Mouse (Mus musculus): ENCODE results near the gene Gm9639. TPM values are rescaled to one million over a fixed set of nuclear protein-coding genes. Genes with fewer than 3 reads are reported as not detected.
"Not testable (repeated sequence)": the region's sequence is repeated elsewhere in the genome, so short reads cannot be mapped to it uniquely, and the experiment has no call there.

Gene Gm9639
- polyA plus RNA-seq, 1 experiment from 2014 or later = not detected

- H3K4me2 ChIP-seq (ENCODE audit: low read depth, low read length); ATAC-seq (replicated peaks; ENCODE audit: insufficient number of reproducible peaks, low FRiP score, low TSS enrichment, low read depth); H3K4me3 ChIP-seq (ENCODE audit: low read depth, low read length); H3K9ac ChIP-seq (replicated peaks; ENCODE audit: low read length); H3K4me1 ChIP-seq (ENCODE audit: control insufficient read depth, insufficient read depth, low read length); H3K36me3 ChIP-seq (replicated peaks; ENCODE audit: control insufficient read depth, insufficient read depth, low read depth, low read length); H3K27me3 ChIP-seq (ENCODE audit: control insufficient read depth, insufficient read depth, low read length); H3K9me3 ChIP-seq (replicated peaks; ENCODE audit: control insufficient read depth, low read length); DNase-seq (ENCODE audit: low spot score); H3K27ac ChIP-seq (replicated peaks; ENCODE audit: low read depth, low read length): not testable (repeated sequence)
- WGBS = 67% methylated on average over 1 of the region's 1 CpGs
These were observed 43.6 kb downstream of the Gm9639 start, which contains the start of gene Gm9736 for GRCm38 (mm10) chr10:77751254-77751653. Gm9736 (minus strand) TSS chr10:77751354.

GRCm38 (mm10) chr10:77750686-77751085, 44.2 kb downstream of the Gm9639 start:
- not testable (repeated sequence) for H3K4me1 ChIP-seq (ENCODE audit: control insufficient read depth, insufficient read depth, low read length); H3K27ac ChIP-seq (replicated peaks; ENCODE audit: low read depth, low read length); DNase-seq (ENCODE audit: low spot score); H3K9ac ChIP-seq (replicated peaks; ENCODE audit: low read length); H3K36me3 ChIP-seq (replicated peaks; ENCODE audit: control insufficient read depth, insufficient read depth, low read depth, low read length); H3K27me3 ChIP-seq (ENCODE audit: control insufficient read depth, insufficient read depth, low read length); H3K9me3 ChIP-seq (replicated peaks; ENCODE audit: control insufficient read depth, low read length); H3K4me3 ChIP-seq (ENCODE audit: low read depth, low read length); ATAC-seq (replicated peaks; ENCODE audit: insufficient number of reproducible peaks, low FRiP score, low TSS enrichment, low read depth); H3K4me2 ChIP-seq (ENCODE audit: low read depth, low read length)
- 82% methylated on average over 1 of the region's 1 CpGs for WGBS

Other genes starting within 250 kb of the Gm9639 start
- 89.2 and 95.6 TPM in 2 replicates for gene Pttg1ip, start 213.4 kb downstream of the Gm9639 start, polyA plus RNA-seq (2014; fragmentation: Nextera tagmentation; extraction: Ambion mirVana)
- 382 and 410 TPM in 2 replicates for gene Sumo3, start 189.0 kb downstream of the Gm9639 start, polyA plus RNA-seq (2014; fragmentation: Nextera tagmentation; extraction: Ambion mirVana)
- 1.6 TPM in 1 of 2 replicates, not detected in the other for gene Gm49325, start 188.9 kb downstream of the Gm9639 start, polyA plus RNA-seq (2014; fragmentation: Nextera tagmentation; extraction: Ambion mirVana)
- gene Ube2g2, start 172.8 kb downstream of the Gm9639 start, polyA plus RNA-seq (2014; fragmentation: Nextera tagmentation; extraction: Ambion mirVana) = 41.2 and 44.1 TPM in 2 replicates
- gene Tspear, start 108.5 kb downstream of the Gm9639 start, polyA plus RNA-seq (2014; fragmentation: Nextera tagmentation; extraction: Ambion mirVana) = 0.39 and 0.64 TPM in 2 replicates
- gene Gm19402, start 104.3 kb downstream of the Gm9639 start, polyA plus RNA-seq (2014; fragmentation: Nextera tagmentation; extraction: Ambion mirVana) = not detected in 2 replicates
- not detected in 2 replicates for gene Gm9508, start 97.8 kb downstream of the Gm9639 start, polyA plus RNA-seq (2014; fragmentation: Nextera tagmentation; extraction: Ambion mirVana)
- gene Gm10272, start 88.5 kb downstream of the Gm9639 start, polyA plus RNA-seq (2014; fragmentation: Nextera tagmentation; extraction: Ambion mirVana) = not detected in 2 replicates
- gene Gm10024, start 83.6 kb downstream of the Gm9639 start, polyA plus RNA-seq (2014; fragmentation: Nextera tagmentation; extraction: Ambion mirVana) = not detected in 2 replicates
- gene Gm10142, start 79.3 kb downstream of the Gm9639 start, polyA plus RNA-seq (2014; fragmentation: Nextera tagmentation; extraction: Ambion mirVana) = not detected in 2 replicates
- not detected in 2 replicates for gene Krtap12-1, start 74.5 kb downstream of the Gm9639 start, polyA plus RNA-seq (2014; fragmentation: Nextera tagmentation; extraction: Ambion mirVana)
- not detected in 2 replicates for gene Gm10100, start 68.6 kb downstream of the Gm9639 start, polyA plus RNA-seq (2014; fragmentation: Nextera tagmentation; extraction: Ambion mirVana)
- gene Gm18596, start 52.4 kb downstream of the Gm9639 start, polyA plus RNA-seq (2014; fragmentation: Nextera tagmentation; extraction: Ambion mirVana) = not detected in 2 replicates
- not detected in 2 replicates for gene Gm9736, start 43.7 kb downstream of the Gm9639 start, polyA plus RNA-seq (2014; fragmentation: Nextera tagmentation; extraction: Ambion mirVana)
- not detected in 2 replicates for gene Gm3233, start 35.4 kb downstream of the Gm9639 start, polyA plus RNA-seq (2014; fragmentation: Nextera tagmentation; extraction: Ambion mirVana)
- gene Gm3238, start 23.8 kb downstream of the Gm9639 start, polyA plus RNA-seq (2014; fragmentation: Nextera tagmentation; extraction: Ambion mirVana) = not detected in 2 replicates
- gene Gm7138, start 18.1 kb downstream of the Gm9639 start, polyA plus RNA-seq (2014; fragmentation: Nextera tagmentation; extraction: Ambion mirVana) = not detected in 2 replicates
- gene Gm3250, start 12.5 kb downstream of the Gm9639 start, polyA plus RNA-seq (2014; fragmentation: Nextera tagmentation; extraction: Ambion mirVana) = not detected in 2 replicates
- gene Gm7137, start 6.9 kb downstream of the Gm9639 start, polyA plus RNA-seq (2014; fragmentation: Nextera tagmentation; extraction: Ambion mirVana) = not detected in 2 replicates
- not detected in 2 replicates for gene Gm19668, start 4.1 kb upstream of the Gm9639 start, polyA plus RNA-seq (2014; fragmentation: Nextera tagmentation; extraction: Ambion mirVana)
- gene Gm9507, start 16.8 kb upstream of the Gm9639 start, polyA plus RNA-seq (2014; fragmentation: Nextera tagmentation; extraction: Ambion mirVana) = not detected in 2 replicates
- not detected in 2 replicates for gene Gm2696, start 19.6 kb upstream of the Gm9639 start, polyA plus RNA-seq (2014; fragmentation: Nextera tagmentation; extraction: Ambion mirVana)
- not detected in 2 replicates for gene Krtap10-4, start 32.0 kb upstream of the Gm9639 start, polyA plus RNA-seq (2014; fragmentation: Nextera tagmentation; extraction: Ambion mirVana)
- gene Krtap10-10, start 40.9 kb upstream of the Gm9639 start, polyA plus RNA-seq (2014; fragmentation: Nextera tagmentation; extraction: Ambion mirVana) = not detected in 2 replicates
- gene Gm36176, start 51.7 kb upstream of the Gm9639 start, polyA plus RNA-seq (2014; fragmentation: Nextera tagmentation; extraction: Ambion mirVana) = not detected in 2 replicates
- gene Gm10318, start 57.8 kb upstream of the Gm9639 start, polyA plus RNA-seq (2014; fragmentation: Nextera tagmentation; extraction: Ambion mirVana) = not detected in 2 replicates
- not detected in 2 replicates for gene Gm3285, start 66.9 kb upstream of the Gm9639 start, polyA plus RNA-seq (2014; fragmentation: Nextera tagmentation; extraction: Ambion mirVana)
- gene Lrrc3, start 107.5 kb upstream of the Gm9639 start, polyA plus RNA-seq (2014; fragmentation: Nextera tagmentation; extraction: Ambion mirVana) = 2.2 and 2.5 TPM in 2 replicates
- gene Trpm2, start 175.5 kb upstream of the Gm9639 start, polyA plus RNA-seq (2014; fragmentation: Nextera tagmentation; extraction: Ambion mirVana) = 0.43 and 0.86 TPM in 2 replicates
- 25.8 and 27.9 TPM in 2 replicates for gene 1810043G02Rik, start 183.4 kb upstream of the Gm9639 start, polyA plus RNA-seq (2014; fragmentation: Nextera tagmentation; extraction: Ambion mirVana)
- 108 and 129 TPM in 2 replicates for gene Pfkl, start 215.0 kb upstream of the Gm9639 start, polyA plus RNA-seq (2014; fragmentation: Nextera tagmentation; extraction: Ambion mirVana)
- gene Dnmt3l, start 246.9 kb upstream of the Gm9639 start, polyA plus RNA-seq (2014; fragmentation: Nextera tagmentation; extraction: Ambion mirVana) = 0.20 TPM in 1 of 2 replicates, not detected in the other
- gene Aire, start 248.5 kb upstream of the Gm9639 start, polyA plus RNA-seq (2014; fragmentation: Nextera tagmentation; extraction: Ambion mirVana) = 0.11 TPM in 1 of 2 replicates, not detected in the other

Data from embryonic facial prominence, embryonic 11.5 days (tissue).